ENCODE assay signal across 25 mouse cellular contexts in the genomic region with DNA sequence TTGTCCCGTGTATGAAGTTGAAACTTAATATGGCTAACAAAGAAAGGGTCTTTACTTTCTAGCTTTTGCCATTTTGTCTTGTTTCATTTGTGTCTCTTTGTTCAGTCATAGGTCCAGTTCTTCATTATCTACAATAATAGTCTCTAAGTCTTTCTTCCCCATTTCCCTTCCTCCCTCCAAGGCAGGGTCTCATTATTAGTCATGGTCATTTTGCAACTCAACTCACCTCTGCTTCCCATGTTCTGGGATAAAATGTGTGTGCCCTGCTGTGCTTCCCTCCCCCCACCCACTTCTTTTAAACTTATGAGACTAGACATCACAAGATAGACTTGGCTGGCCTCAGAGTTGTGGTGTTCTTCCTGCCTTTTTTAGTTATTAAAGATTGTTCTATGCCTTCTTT.
"Had no signal": no experiment of that assay in that cellular context is flagged by ENCODE, and none has a peak within 500 bp of the region (broad histone marks: within the 10 kb centered on the region; RNA-seq: fewer than 3 reads in every experiment).

No protein-coding gene starts in this region.

- H3K4me1 ChIP-seq: heart, embryonic 10.5 days; heart, embryonic 12.5 days; hindbrain, embryonic 10.5 days; hindbrain, embryonic 12.5 days; intestine, embryonic 15.5 days; limb, embryonic 13.5 days; limb, embryonic 15.5 days had no signal

- H3K4me3 ChIP-seq: gastrocnemius, adult 2 months; heart, embryonic 10.5 days; heart, embryonic 12.5 days; hindbrain, embryonic 10.5 days; hindbrain, embryonic 12.5 days; intestine, embryonic 15.5 days; layer of hippocampus, adult 2 months; limb, embryonic 13.5 days; limb, embryonic 15.5 days; liver, embryonic 12.5 days had no signal

- ATAC-seq: hindbrain, embryonic 16.5 days; inflammation-experienced regulatory T-cells, adult 6 months; intestine, embryonic 15.5 days; intestine, postnatal 0 days; liver, embryonic 12.5 days had no signal

- DNase-seq: gastrocnemius, adult 2 months; gastrocnemius, postnatal 10 days; gastrocnemius, postnatal 25 days; heart, adult 11 months; heart, postnatal 10 days; heart, postnatal 4 days; kidney, adult 18-20 months; kidney, adult 8-10 months; kidney, postnatal 10 days; kidney, postnatal 25 days; kidney, postnatal 4 days; layer of hippocampus, postnatal 36 days; left cerebral cortex, postnatal 4 days had no signal
